Mouse (Mus musculus) frontal cortex, adult (tissue): ENCODE measurements around the gene Hpse2.

Experiments
- ATAC-seq: cut with Nextera tagmentation; 2 replicates; pipeline ENCODE4 v1.9.2; 2017; ENCODE audit warnings: mild to moderate bottlenecking, moderate library complexity, mixed read lengths; ENCODE audit not compliant: low TSS enrichment

Gene Hpse2

GRCm38 (mm10) chr19:42737753-42738152, 650.4 kb downstream of the Hpse2 start:
- ATAC-seq, result no peak
